Mouse (Mus musculus): ENCODE measurements around the gene As3mt.
A peak's percentile ranks its signal among the peaks of the same experiment; 100 is the strongest.

Gene As3mt

GRCm38 (mm10) chr19:46707296-46708151 lies at the start of gene As3mt:
Gene As3mt, plus strand, starts transcription at chr19:46707458.
- DNase-seq (ENCODE audit: low read depth, low spot score): peak; percentile 49

GRCm38 (mm10) chr19:46658348-46658747 lies 48.9 kb upstream of the As3mt start:
- no peak for DNase-seq (ENCODE audit: low read depth, low spot score)

- no peak for DNase-seq (ENCODE audit: low read depth, low spot score)
Measured at GRCm38 (mm10) chr19:46658851-46659250, 48.4 kb upstream of the As3mt start.

GRCm38 (mm10) chr19:46661511-46661910 lies 45.7 kb upstream of the As3mt start:
- DNase-seq (ENCODE audit: low read depth, low spot score): no peak

GRCm38 (mm10) chr19:46662214-46662613 lies 45.0 kb upstream of the As3mt start:
- DNase-seq (ENCODE audit: low read depth, low spot score): no peak

- DNase-seq (ENCODE audit: low read depth, low spot score): no peak
Measured at GRCm38 (mm10) chr19:46662784-46663183, 44.5 kb upstream of the As3mt start.

- DNase-seq (ENCODE audit: low read depth, low spot score): no peak
Measured at GRCm38 (mm10) chr19:46665474-46665873, 41.8 kb upstream of the As3mt start.

GRCm38 (mm10) chr19:46667300-46667699 lies 40.0 kb upstream of the As3mt start:
- no peak for DNase-seq (ENCODE audit: low read depth, low spot score)

- DNase-seq (ENCODE audit: low read depth, low spot score): no peak
Measured at GRCm38 (mm10) chr19:46668263-46668662, 39.0 kb upstream of the As3mt start.

- DNase-seq (ENCODE audit: low read depth, low spot score): no peak
Measured at GRCm38 (mm10) chr19:46669802-46670201, 37.5 kb upstream of the As3mt start.

GRCm38 (mm10) chr19:46670691-46671090 lies 36.6 kb upstream of the As3mt start:
- DNase-seq (ENCODE audit: low read depth, low spot score): peak; percentile 42

GRCm38 (mm10) chr19:46672766-46673418 lies 34.4 kb upstream of the As3mt start, which contains the start of gene Cyp17a1:
Gene Cyp17a1, minus strand, starts transcription at chr19:46673172.
- no peak for DNase-seq (ENCODE audit: low read depth, low spot score)

- DNase-seq (ENCODE audit: low read depth, low spot score): no peak
Measured at GRCm38 (mm10) chr19:46675641-46676040, 31.6 kb upstream of the As3mt start.

- DNase-seq (ENCODE audit: low read depth, low spot score): no peak
Measured at GRCm38 (mm10) chr19:46679720-46680383, 27.4 kb upstream of the As3mt start.

- peak; percentile 76 for DNase-seq (ENCODE audit: low read depth, low spot score)
Measured at GRCm38 (mm10) chr19:46689460-46690372, 17.5 kb upstream of the As3mt start, which contains the start of gene Borcs7. Gene Borcs7, plus strand, starts transcription at chr19:46689906.

- no peak for DNase-seq (ENCODE audit: low read depth, low spot score)
Measured at GRCm38 (mm10) chr19:46690387-46690786, 16.9 kb upstream of the As3mt start.

- no peak for DNase-seq (ENCODE audit: low read depth, low spot score)
Measured at GRCm38 (mm10) chr19:46691078-46691477, 16.2 kb upstream of the As3mt start.

GRCm38 (mm10) chr19:46693146-46693545 lies 14.1 kb upstream of the As3mt start:
- no peak for DNase-seq (ENCODE audit: low read depth, low spot score)

GRCm38 (mm10) chr19:46696482-46696881 lies 10.8 kb upstream of the As3mt start:
- no peak for DNase-seq (ENCODE audit: low read depth, low spot score)

- DNase-seq (ENCODE audit: low read depth, low spot score): no peak
Measured at GRCm38 (mm10) chr19:46696943-46697342, 10.3 kb upstream of the As3mt start.

- no peak for DNase-seq (ENCODE audit: low read depth, low spot score)
Measured at GRCm38 (mm10) chr19:46697840-46698517, 9.3 kb upstream of the As3mt start.

Data from forelimb bud, embryonic 11.5 days (tissue).